ENCODE assay signal across 9 mouse cellular contexts in the genomic region with DNA sequence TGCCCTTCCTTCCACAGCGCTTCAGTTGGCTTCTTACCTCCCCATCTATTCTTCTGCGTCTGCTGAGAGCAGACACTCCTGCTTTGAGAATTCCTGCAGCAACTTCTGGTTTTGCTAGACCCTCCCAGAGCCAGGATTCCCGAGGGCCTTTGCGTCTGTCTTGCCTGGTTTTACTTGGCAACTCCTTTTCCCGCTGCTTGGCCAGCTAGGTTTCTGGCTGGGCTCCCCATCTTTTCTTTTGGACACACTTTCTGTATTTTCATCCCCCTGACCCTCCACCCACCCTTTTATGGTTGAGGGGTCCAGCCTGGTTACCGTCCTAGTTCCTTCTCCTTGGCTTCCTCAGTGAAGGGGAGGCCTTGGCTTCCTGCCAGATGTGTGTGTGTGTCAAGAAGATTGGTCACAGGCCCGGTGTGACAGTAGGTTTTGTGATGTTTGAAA. TPM values are rescaled to one million over a fixed set of nuclear protein-coding genes. Genes with fewer than 3 reads are reported as not detected.
A peak's percentile ranks its signal among the peaks of the same experiment; 100 is the strongest.
DNase-seq lines count a peak whose midpoint lies in the region; ATAC-seq lines count a peak whose summit lies in the region.
"Had no signal": no experiment of that assay in that cellular context is flagged by ENCODE, and none has a peak within 500 bp of the region (broad histone marks: within the 10 kb centered on the region; RNA-seq: fewer than 3 reads in every experiment).

No protein-coding gene starts in this region.

- H3K27ac ChIP-seq in forebrain, embryonic 14.5 days (ENCODE audit: low read depth, low read length), result no peak overlapping the region
- H3K27ac ChIP-seq in forebrain, embryonic 10.5 days, result no peak overlapping the region
- no peak overlapping the region for H3K27ac ChIP-seq in liver, embryonic 12.5 days
- peak overlapping the region; percentile 31; the same call in 1 of the 2 replicates for H3K27ac ChIP-seq in heart, embryonic 15.5 days
- H3K27ac ChIP-seq: limb, embryonic 12.5 days had no signal

- no peak overlapping the region for H3K4me2 ChIP-seq in forebrain, embryonic 14.5 days (ENCODE audit: low read length)
- no peak overlapping the region for H3K4me2 ChIP-seq in liver, embryonic 12.5 days
- peak overlapping the region; percentile 12; the same call in 1 of the 2 replicates for H3K4me2 ChIP-seq in heart, embryonic 15.5 days
- H3K4me2 ChIP-seq: limb, embryonic 12.5 days had no signal

- H3K9ac ChIP-seq in forebrain, embryonic 14.5 days (ENCODE audit: low read length), result no peak overlapping the region
- no peak overlapping the region for H3K9ac ChIP-seq in liver, embryonic 12.5 days
- H3K9ac ChIP-seq in heart, embryonic 15.5 days, result no peak overlapping the region
- H3K9ac ChIP-seq: limb, embryonic 12.5 days had no signal

- no peak overlapping the region for H3K4me3 ChIP-seq in forebrain, embryonic 14.5 days (ENCODE audit: low read depth, low read length)
- no peak overlapping the region for H3K4me3 ChIP-seq in forebrain, embryonic 10.5 days
- H3K4me3 ChIP-seq in liver, embryonic 12.5 days, result no peak overlapping the region
- H3K4me3 ChIP-seq in heart, embryonic 15.5 days, result no peak overlapping the region
- H3K4me3 ChIP-seq: limb, embryonic 12.5 days had no signal

- H3K4me1 ChIP-seq in forebrain, embryonic 14.5 days (ENCODE audit: control insufficient read depth, insufficient read depth, low read length), result no peaks in the 10 kb centered on the region
- no peaks in the 10 kb centered on the region for H3K4me1 ChIP-seq in forebrain, embryonic 10.5 days
- peaks cover 39% of the 10 kb centered on the region for H3K4me1 ChIP-seq in liver, embryonic 12.5 days
- H3K4me1 ChIP-seq in heart, embryonic 15.5 days (replicated peaks), result peaks cover 38% of the 10 kb centered on the region

- no peaks in the 10 kb centered on the region for H3K9me3 ChIP-seq in forebrain, embryonic 14.5 days (replicated peaks; ENCODE audit: control insufficient read depth, low read length)
- no peaks in the 10 kb centered on the region for H3K9me3 ChIP-seq in forebrain, embryonic 10.5 days
- H3K9me3 ChIP-seq in liver, embryonic 12.5 days (replicated peaks), result no peaks in the 10 kb centered on the region
- H3K9me3 ChIP-seq in heart, embryonic 15.5 days (replicated peaks), result no peaks in the 10 kb centered on the region
- H3K9me3 ChIP-seq: limb, embryonic 12.5 days had no signal

- H3K27me3 ChIP-seq in forebrain, embryonic 14.5 days (replicated peaks; ENCODE audit: control insufficient read depth, insufficient read depth, low read length), result no peaks in the 10 kb centered on the region
- no peaks in the 10 kb centered on the region for H3K27me3 ChIP-seq in forebrain, embryonic 10.5 days (ENCODE audit: poor library complexity, severe bottlenecking)
- H3K27me3 ChIP-seq in liver, embryonic 12.5 days (replicated peaks), result no peaks in the 10 kb centered on the region
- H3K27me3 ChIP-seq in heart, embryonic 15.5 days, result no peaks in the 10 kb centered on the region
- H3K27me3 ChIP-seq: limb, embryonic 12.5 days had no signal

- ATAC-seq in forebrain, embryonic 14.5 days, result no peak
- no peak for ATAC-seq in liver, embryonic 12.5 days
- no peak for ATAC-seq in heart, embryonic 15.5 days (replicated peaks; ENCODE audit: insufficient number of reproducible peaks, insufficient read depth, low FRiP score, low read depth)
- ATAC-seq in erythroid progenitor cell, adult 5-6 weeks (replicated peaks; ENCODE audit: low FRiP score, poor library complexity, severe bottlenecking), result no peak
- ATAC-seq in granulocyte monocyte progenitor cell, adult 5-6 weeks (replicated peaks; ENCODE audit: poor library complexity, severe bottlenecking), result no peak

- peak; percentile 45 for DNase-seq in forebrain, embryonic 14.5 days (ENCODE audit: low spot score)
- DNase-seq in forebrain, embryonic 10.5 days (ENCODE audit: extremely low spot score, low spot score), result no peak
- DNase-seq in liver, result peak; percentile 42
- peak; percentile 17 for DNase-seq in cerebellum, adult 9-11 months

- H3K36me3 ChIP-seq in forebrain, embryonic 14.5 days (ENCODE audit: control insufficient read depth, insufficient read depth, low read length), result no peaks in the 10 kb centered on the region
- H3K36me3 ChIP-seq in forebrain, embryonic 10.5 days (replicated peaks), result no peaks in the 10 kb centered on the region
- no peaks in the 10 kb centered on the region for H3K36me3 ChIP-seq in liver, embryonic 12.5 days
- no peaks in the 10 kb centered on the region for H3K36me3 ChIP-seq in heart, embryonic 15.5 days
- H3K36me3 ChIP-seq: limb, embryonic 12.5 days had no signal

- 54% methylated on average over 7 of the region's 7 CpGs for WGBS in forebrain, embryonic 14.5 days
- WGBS in forebrain, embryonic 10.5 days, result 82% methylated on average over 7 of the region's 7 CpGs
- WGBS in liver, embryonic 12.5 days (ENCODE audit: insufficient replicate concordance), result 39% methylated on average over 7 of the region's 7 CpGs
- WGBS in heart, embryonic 15.5 days, result 33% methylated on average over 7 of the region's 7 CpGs

RNA-seq across cellular contexts. Expression of gene Vav3, which starts 26.0 kb away (rescaled TPM):
- polyA plus RNA-seq in forebrain, embryonic 14.5 days (2014; fragmentation: Nextera tagmentation; extraction: Ambion mirVana), result 7.4 and 7.5 TPM in 2 replicates
- polyA plus RNA-seq in forebrain, embryonic 10.5 days (2016; fragmentation: Nextera tagmentation; extraction: Ambion mirVana), result 4.1 and 4.7 TPM in 2 replicates
- 5.4 and 7.0 TPM in 2 replicates for polyA plus RNA-seq in liver, embryonic 12.5 days (2016; fragmentation: Nextera tagmentation; extraction: Ambion mirVana)
- polyA plus RNA-seq in heart, embryonic 15.5 days (2015; fragmentation: Nextera tagmentation; extraction: Ambion mirVana), result 7.4 and 9.6 TPM in 2 replicates
- 1.8 and 18.9 TPM in 2 replicates for total RNA-seq in erythroid progenitor cell, adult 5-6 weeks (2015; ENCODE audit: low replicate concordance)
- 4.4 and 5.9 TPM in 2 replicates for total RNA-seq in erythroid progenitor cell, adult 5-6 weeks (2017; ENCODE audit: low replicate concordance)
- total RNA-seq in granulocyte monocyte progenitor cell, adult 5-6 weeks (2014; fragmentation: Nextera tagmentation), result 52.5 and 75.4 TPM in 2 replicates
- total RNA-seq in granulocyte monocyte progenitor cell, adult 5-6 weeks (2017), result 84.4 and 85.7 TPM in 2 replicates
